Mouse (Mus musculus) R1 (cell line): ENCODE measurements around the gene Zfp651.

Source experiments
- DNase-seq: peaks from one replicate; pipeline ENCODE4 v3.0.0-alpha.2; 2018; ENCODE audit warnings: low read depth, low spot score

Zfp651 gene

GRCm38 (mm10) chr9:121810081-121810821 is 51.1 kb downstream of the Zfp651 start:
- DNase-seq: no peak

GRCm38 (mm10) chr9:121815183-121815582 is 56.1 kb downstream of the Zfp651 start:
- DNase-seq: no peak

- DNase-seq: no peak
Measured at GRCm38 (mm10) chr9:121819073-121819770, 60.1 kb downstream of the Zfp651 start.

GRCm38 (mm10) chr9:121819771-121820471 is 60.8 kb downstream of the Zfp651 start:
- no peak for DNase-seq

DNA sequence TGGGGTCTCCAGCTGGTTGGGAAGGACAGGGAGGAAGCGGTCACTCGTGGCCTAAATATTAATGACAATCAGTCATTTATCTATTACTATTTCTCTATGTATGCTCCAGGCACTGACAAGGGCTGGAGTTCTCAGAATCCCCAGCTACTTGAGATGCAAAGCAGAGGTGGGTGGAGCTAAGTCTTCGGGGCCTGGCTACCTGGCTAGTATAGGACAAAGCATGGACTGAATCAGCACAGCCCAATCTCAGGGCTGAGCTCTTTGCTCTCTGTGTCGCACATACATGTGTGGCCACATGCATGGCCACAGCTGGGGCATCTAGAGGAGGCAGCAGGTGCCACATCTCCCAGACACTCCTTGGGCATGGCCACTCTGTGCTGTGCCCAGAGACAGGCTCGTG is 61.6 kb downstream of the Zfp651 start:
- no peak for DNase-seq
